Mouse (Mus musculus) embryonic fibroblast, embryonic 13.5 days (primary cell): ENCODE results near the gene Hist1h2bk.

Experiments
- CTCF ChIP-seq: IDR thresholded peaks from 2 replicates; pipeline ENCODE4 v1.5.1; 2011; ENCODE audit warnings: mild to moderate bottlenecking, control low read depth, low read length, moderate library complexity, borderline replicate concordance; ENCODE audit not compliant: insufficient read depth
- POLR2A ChIP-seq: IDR thresholded peaks from 2 replicates; pipeline ENCODE4 v1.6.1; 2011; ENCODE audit warnings: low read depth, mild to moderate bottlenecking, control low read depth, low read length, moderate library complexity

GRCm38 (mm10) chr13:22015479-22016450, 19.9 kb upstream of the Hist1h2bk start:
- TF ChIP-seq CTCF = no peak
- TF ChIP-seq POLR2A = no peak
